Mouse (Mus musculus): ENCODE data around the gene Acap1.

DNA sequence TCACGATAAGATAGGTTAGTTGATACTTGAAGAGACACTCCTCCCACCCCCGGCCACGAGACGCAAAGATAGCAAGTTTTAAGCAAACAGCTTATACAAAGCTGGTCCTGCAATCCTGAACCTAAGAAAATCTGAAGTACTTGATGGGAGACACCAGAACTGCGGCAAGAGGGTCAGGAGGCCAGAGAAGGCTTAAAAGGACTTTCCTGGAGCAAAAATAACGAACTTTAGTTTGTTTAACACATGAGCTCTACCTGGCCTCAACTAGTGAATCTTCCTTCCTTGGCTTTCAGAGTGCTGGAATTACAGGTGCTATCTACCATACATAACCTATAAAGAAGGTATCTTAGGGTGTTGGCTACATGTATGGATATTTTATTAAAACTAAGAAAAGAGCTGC is 39.3 kb upstream of the Acap1 start:
- TF ChIP-seq GATA1 (IDR thresholded peaks at IDR 0.05; ENCODE audit: borderline replicate concordance, low read length) (no peak), FLI1 (IDR thresholded peaks at IDR 0.05; ENCODE audit: low read length) (no peak)
